Mouse (Mus musculus) brain, embryonic 14.5 days (tissue): ENCODE measurements around the gene Ppm1b.

Experiments used
- CTCF ChIP-seq: fragments of 200-500 bp; IDR thresholded peaks from 2 replicates; pipeline ENCODE4 v1.5.1; 2012; ENCODE audit warnings: inconsistent platforms, mild to moderate bottlenecking, moderate library complexity, borderline replicate concordance; ENCODE audit not compliant: insufficient read depth, insufficient read length; ENCODE audit errors: extremely low read depth
- POLR2A ChIP-seq: fragments of 200-500 bp; IDR thresholded peaks from 2 replicates; pipeline ENCODE4 v1.6.1; 2012; ENCODE audit warnings: mild to moderate bottlenecking, inconsistent platforms, borderline replicate concordance; ENCODE audit not compliant: poor library complexity, insufficient read depth, insufficient read length, severe bottlenecking; ENCODE audit errors: extremely low read depth

GRCm38 (mm10) chr17:84958986-84959664 is 2.6 kb downstream of the Ppm1b start:
- no peak for TF ChIP-seq CTCF
- no peak for TF ChIP-seq POLR2A
